Mouse (Mus musculus) kidney, embryonic 14.5 days (tissue): ENCODE measurements at regions not wholly inside any gene's neighbourhood (a gene's known extent, or its start where the extent isn't known, plus 50 kb on each side); places are given as distances from the start of the nearest gene placed in this dataset.

Experiments used
- ATAC-seq: fragments of 200-750 bp; cut with Nextera tagmentation; 2 replicates; pipeline ENCODE4 v1.8.0; 2017; ENCODE audit warnings: moderate number of reproducible peaks, mild to moderate bottlenecking, moderate TSS enrichment, moderate library complexity; ENCODE audit not compliant: low FRiP score, low TSS enrichment
- H3K27ac ChIP-seq: fragments of 300-500 bp; sonication (generic); 2 replicates; pipeline ENCODE4 v1.5.1; 2014; ENCODE audit warnings: low read depth, mild to moderate bottlenecking, low read length, moderate library complexity, mixed read lengths
- H3K27me3 ChIP-seq: fragments of 300-500 bp; sonication (generic); 2 replicates; pipeline ENCODE4 v1.6.1; 2014; ENCODE audit warnings: mild to moderate bottlenecking, low read length; ENCODE audit not compliant: control insufficient read depth, insufficient read depth
- H3K36me3 ChIP-seq: fragments of 300-500 bp; sonication (generic); 2 replicates; pipeline ENCODE4 v1.6.1; 2014; ENCODE audit warnings: low read length, mixed read lengths; ENCODE audit not compliant: control insufficient read depth, insufficient read depth
- H3K4me1 ChIP-seq: fragments of 300-500 bp; sonication (generic); 2 replicates; pipeline ENCODE4 v1.6.1; 2014; ENCODE audit warnings: low read length, mixed read lengths; ENCODE audit not compliant: control insufficient read depth, insufficient read depth
- H3K4me2 ChIP-seq: fragments of 300-500 bp; sonication (generic); replicated peaks from 2 replicates; pipeline ENCODE4 v1.6.1; 2014; ENCODE audit warnings: low read depth, mild to moderate bottlenecking, low read length
- H3K4me3 ChIP-seq: fragments of 300-500 bp; sonication (generic); 2 replicates; pipeline ENCODE4 v1.5.1; 2014; ENCODE audit warnings: mild to moderate bottlenecking, low read length
- H3K9ac ChIP-seq: fragments of 300-500 bp; sonication (generic); 2 replicates; pipeline ENCODE4 v1.6.1; 2014; ENCODE audit warnings: low read depth, mild to moderate bottlenecking, low read length, moderate library complexity
- H3K9me3 ChIP-seq: fragments of 300-500 bp; sonication (generic); 2 replicates; pipeline ENCODE4 v1.6.1; 2016; ENCODE audit warnings: low read length; ENCODE audit not compliant: control insufficient read depth
- WGBS: fragments of 180-500 bp; shearing (Covaris S2); extraction: QIAGEN DNeasy Blood & Tissue Kit; methylation state at CpG from one replicate; pipeline ENCODE4 v1.1.7; 2014; 5-methylcytosine and 5-hydroxymethylcytosine counted together

GRCm38 (mm10) chr1:190532879-190533676 is 362.6 kb upstream of the Prox1 start:
- WGBS, result 27% methylated on average over 10 of the region's 10 CpGs
- no peak overlapping the region for H3K27ac ChIP-seq
- H3K4me3 ChIP-seq, result no peak overlapping the region
- no peak for ATAC-seq
- no peak overlapping the region for H3K9ac ChIP-seq
- H3K36me3 ChIP-seq, result no peaks in the 10 kb centered on the region
- no peaks in the 10 kb centered on the region for H3K9me3 ChIP-seq
- H3K27me3 ChIP-seq, result peaks cover 3% of the 10 kb centered on the region; the same call in 1 of the 2 replicates
- no peaks in the 10 kb centered on the region for H3K4me1 ChIP-seq
- no peak overlapping the region for H3K4me2 ChIP-seq

GRCm38 (mm10) chr1:190531224-190531623 is 360.7 kb upstream of the Prox1 start:
- H3K36me3 ChIP-seq, result no peaks in the 10 kb centered on the region
- no peak overlapping the region for H3K27ac ChIP-seq
- no peaks in the 10 kb centered on the region for H3K9me3 ChIP-seq
- ATAC-seq, result no peak
- peaks cover 8% of the 10 kb centered on the region; the same call in 1 of the 2 replicates for H3K27me3 ChIP-seq
- no peak overlapping the region for H3K4me2 ChIP-seq
- H3K4me3 ChIP-seq, result no peak overlapping the region
- WGBS, result 91% methylated on average over 6 of the region's 6 CpGs
- no peaks in the 10 kb centered on the region for H3K4me1 ChIP-seq
- H3K9ac ChIP-seq, result no peak overlapping the region

- no peak overlapping the region for H3K27ac ChIP-seq
- no peak for ATAC-seq
- H3K4me3 ChIP-seq, result no peak overlapping the region
- 0 out of 2 replicates have a peak, but pooled peaks cover 7% of the 10 kb centered on the region for H3K4me1 ChIP-seq
- WGBS, result 82% methylated on average over 3 of the region's 3 CpGs
- H3K9ac ChIP-seq, result no peak overlapping the region
- H3K36me3 ChIP-seq, result no peaks in the 10 kb centered on the region
- no peaks in the 10 kb centered on the region for H3K9me3 ChIP-seq
- H3K27me3 ChIP-seq, result peaks cover 15% of the 10 kb centered on the region; the same call in 1 of the 2 replicates
- H3K4me2 ChIP-seq, result no peak overlapping the region
Observed at GRCm38 (mm10) chr1:190530079-190530478, 359.6 kb upstream of the Prox1 start.

GRCm38 (mm10) chr1:190527545-190528137 is 357.1 kb upstream of the Prox1 start:
- ATAC-seq, result no peak
- 79% methylated on average over 7 of the region's 7 CpGs for WGBS

GRCm38 (mm10) chr1:190526634-190527033 is 356.1 kb upstream of the Prox1 start:
- Histone ChIP-seq H3K27me3 (peaks cover 20% of the 10 kb centered on the region; the same call in 1 of the 2 replicates), H3K9me3 (no peaks in the 10 kb centered on the region), H3K4me2 (no peak overlapping the region), H3K36me3 (no peaks in the 10 kb centered on the region), H3K4me1 (0 out of 2 replicates have a peak, but pooled peaks cover 7% of the 10 kb centered on the region), H3K9ac (no peak overlapping the region), H3K4me3 (no peak overlapping the region), H3K27ac (no peak overlapping the region)
- WGBS, result 10% methylated on average over 7 of the region's 7 CpGs
- ATAC-seq, result no peak

More at GRCm38 (mm10) chr1:190527545-190528137, 357.1 kb upstream of the Prox1 start:
- no peak overlapping the region for H3K27ac ChIP-seq
- 0 out of 2 replicates have a peak, but pooled peaks cover 7% of the 10 kb centered on the region for H3K4me1 ChIP-seq
- no peak overlapping the region for H3K4me2 ChIP-seq
- H3K27me3 ChIP-seq, result peaks cover 20% of the 10 kb centered on the region; the same call in 1 of the 2 replicates
- no peaks in the 10 kb centered on the region for H3K9me3 ChIP-seq
- no peaks in the 10 kb centered on the region for H3K36me3 ChIP-seq
- no peak overlapping the region for H3K9ac ChIP-seq
- H3K4me3 ChIP-seq, result no peak overlapping the region

- H3K36me3 ChIP-seq, result no peaks in the 10 kb centered on the region
- 19% methylated on average over 6 of the region's 6 CpGs for WGBS
- no peak overlapping the region for H3K4me2 ChIP-seq
- H3K9me3 ChIP-seq, result 0 out of 2 replicates have a peak, but pooled peaks cover under 1% of the 10 kb centered on the region
- 0 out of 2 replicates have a peak, but pooled peaks cover 7% of the 10 kb centered on the region for H3K4me1 ChIP-seq
- H3K27ac ChIP-seq, result no peak overlapping the region
- H3K27me3 ChIP-seq, result peaks cover 20% of the 10 kb centered on the region; the same call in 1 of the 2 replicates
- H3K9ac ChIP-seq, result no peak overlapping the region
- H3K4me3 ChIP-seq, result no peak overlapping the region
- ATAC-seq, result no peak
Observed at GRCm38 (mm10) chr1:190526046-190526445, 355.5 kb upstream of the Prox1 start.

- no peaks in the 10 kb centered on the region for H3K36me3 ChIP-seq
- H3K4me3 ChIP-seq, result no peak overlapping the region
- H3K27ac ChIP-seq, result no peak overlapping the region
- no peak overlapping the region for H3K9ac ChIP-seq
- WGBS, result 85% methylated on average over 8 of the region's 8 CpGs
- ATAC-seq, result no peak
- no peaks in the 10 kb centered on the region for H3K9me3 ChIP-seq
- no peaks in the 10 kb centered on the region for H3K4me1 ChIP-seq
- peaks cover 4% of the 10 kb centered on the region; the same call in 1 of the 2 replicates for H3K27me3 ChIP-seq
- no peak overlapping the region for H3K4me2 ChIP-seq
Observed at GRCm38 (mm10) chr1:190500106-190500505, 329.6 kb upstream of the Prox1 start.

- H3K27ac ChIP-seq, result no peak overlapping the region
- H3K4me3 ChIP-seq, result no peak overlapping the region
- H3K4me1 ChIP-seq, result no peaks in the 10 kb centered on the region
- H3K4me2 ChIP-seq, result no peak overlapping the region
- ATAC-seq, result no peak
- no peaks in the 10 kb centered on the region for H3K36me3 ChIP-seq
- H3K9me3 ChIP-seq, result no peaks in the 10 kb centered on the region
- H3K27me3 ChIP-seq, result no peaks in the 10 kb centered on the region
- H3K9ac ChIP-seq, result no peak overlapping the region
- 86% methylated on average over 4 of the region's 4 CpGs for WGBS
Observed at GRCm38 (mm10) chr1:190497474-190497873, 327.0 kb upstream of the Prox1 start.
